In the genomic region with DNA sequence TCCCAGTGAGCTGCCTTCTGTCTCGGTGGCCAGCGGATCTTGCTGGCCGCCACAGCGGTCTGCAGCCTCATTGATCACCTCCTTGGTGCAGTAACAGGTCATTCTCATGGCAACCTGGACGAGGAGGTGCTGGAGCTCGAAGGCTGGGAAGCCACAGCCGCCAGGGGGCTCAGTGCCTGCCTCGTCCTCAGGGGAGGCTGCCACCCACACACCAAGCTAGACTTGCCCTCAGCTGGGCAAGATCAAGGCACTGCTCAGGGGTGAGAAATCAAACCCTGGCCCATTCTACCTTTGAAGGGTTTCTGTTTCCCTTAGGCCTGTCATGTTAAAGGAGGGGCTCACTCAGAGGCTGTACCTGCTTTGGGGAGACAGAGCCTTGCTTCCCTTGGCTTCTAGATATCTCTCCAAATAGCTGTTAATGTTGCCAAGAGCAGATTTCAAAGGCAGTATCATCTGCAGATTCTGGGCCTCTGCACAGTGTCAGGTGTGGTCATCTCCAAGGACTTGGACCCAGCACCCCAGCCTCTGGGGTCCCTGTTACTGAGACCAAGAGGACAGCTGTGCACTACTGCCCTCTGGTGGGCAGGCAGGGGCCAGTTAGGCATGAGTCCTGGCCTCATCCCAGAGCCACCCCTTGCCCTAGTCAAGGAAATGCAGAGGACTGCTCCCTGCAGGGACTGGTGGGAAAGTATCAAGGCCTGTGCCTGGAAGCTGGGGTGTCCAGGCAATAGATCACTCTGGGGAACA, we compare ENCODE assay signal across 9 mouse cellular contexts. TPM values are rescaled to one million over a fixed set of nuclear protein-coding genes. Genes with fewer than 3 reads are reported as not detected.
DNase-seq lines count a peak whose midpoint lies in the region; ATAC-seq and TF ChIP-seq lines count a peak whose summit lies in the region.
"Had no signal": no experiment of that assay in that cellular context is flagged by ENCODE, and none has a peak within 500 bp of the region (broad histone marks: within the 10 kb centered on the region; RNA-seq: fewer than 3 reads in every experiment).

No protein-coding gene starts in this region.

- peak; percentile 19 to 26 for DNase-seq in cerebellum, adult 18-20 months
- DNase-seq in testis, postnatal 14 days (ENCODE audit: low spot score) = no peak

- no peaks in the 10 kb centered on the region for H3K36me3 ChIP-seq in testis, adult 2 months (ENCODE audit: control insufficient read depth, insufficient read depth, low read length)
- no peaks in the 10 kb centered on the region for H3K36me3 ChIP-seq in hindbrain, embryonic 15.5 days
- no peaks in the 10 kb centered on the region for H3K36me3 ChIP-seq in liver, embryonic 12.5 days
- H3K36me3 ChIP-seq: limb, embryonic 13.5 days had no signal

- H3K27me3 ChIP-seq in testis, adult 2 months (ENCODE audit: control insufficient read depth, insufficient read depth, low read length) = no peaks in the 10 kb centered on the region
- H3K27me3 ChIP-seq in hindbrain, embryonic 15.5 days = peaks cover 20% of the 10 kb centered on the region
- H3K27me3 ChIP-seq in liver, embryonic 12.5 days (replicated peaks) = peaks cover 20% of the 10 kb centered on the region

- no peak overlapping the region for H3K4me3 ChIP-seq in testis, adult 2 months (ENCODE audit: control insufficient read depth, low read depth, low read length)
- no peak overlapping the region for H3K4me3 ChIP-seq in hindbrain, embryonic 15.5 days
- no peak overlapping the region for H3K4me3 ChIP-seq in liver, embryonic 12.5 days
- H3K4me3 ChIP-seq in olfactory bulb, adult 2 months (ENCODE audit: insufficient read depth, low read depth, low read length) = no peak overlapping the region
- H3K4me3 ChIP-seq: limb, embryonic 13.5 days had no signal

- TF ChIP-seq CTCF in testis, adult 2 months (IDR thresholded peaks at IDR 0.05; ENCODE audit: control insufficient read depth, insufficient read depth, insufficient replicate concordance, low read depth, low read length) = peak; percentile 67; the same call in 1 of the 2 replicates
- peak; percentile 27; the same call in 1 of the 2 replicates for TF ChIP-seq CTCF in olfactory bulb, adult 2 months (IDR thresholded peaks at IDR 0.05; ENCODE audit: insufficient read depth, low read depth, low read length)

- no peak for TF ChIP-seq POLR2A in testis, adult 2 months (IDR thresholded peaks at IDR 0.05; ENCODE audit: control insufficient read depth, low read depth, low read length)
- TF ChIP-seq POLR2A in olfactory bulb, adult 2 months (IDR thresholded peaks at IDR 0.05; ENCODE audit: insufficient read depth, low read depth, low read length) = no peak

- H3K27ac ChIP-seq in testis, adult 2 months (ENCODE audit: control insufficient read depth, insufficient read depth, low read depth, low read length) = no peak overlapping the region
- no peak overlapping the region for H3K27ac ChIP-seq in hindbrain, embryonic 15.5 days (replicated peaks)
- H3K27ac ChIP-seq in liver, embryonic 12.5 days = no peak overlapping the region
- no peak overlapping the region for H3K27ac ChIP-seq in olfactory bulb, adult 2 months (ENCODE audit: insufficient read depth, low read depth, low read length)
- H3K27ac ChIP-seq: limb, embryonic 13.5 days had no signal

- H3K9me3 ChIP-seq in hindbrain, embryonic 15.5 days = no peaks in the 10 kb centered on the region
- H3K9me3 ChIP-seq in liver, embryonic 12.5 days (replicated peaks) = no peaks in the 10 kb centered on the region
- H3K9me3 ChIP-seq: limb, embryonic 13.5 days had no signal

- no peak overlapping the region for H3K4me2 ChIP-seq in hindbrain, embryonic 15.5 days
- H3K4me2 ChIP-seq in liver, embryonic 12.5 days = no peak overlapping the region
- H3K4me2 ChIP-seq: limb, embryonic 13.5 days had no signal

- 20% methylated on average over 8 of the region's 8 CpGs for WGBS in hindbrain, embryonic 15.5 days
- WGBS in liver, embryonic 12.5 days (ENCODE audit: insufficient replicate concordance) = 25% methylated on average over 8 of the region's 8 CpGs
- WGBS in olfactory bulb, adult 2 months = 39% methylated on average over 8 of the region's 8 CpGs

- no peak for ATAC-seq in cerebellum, adult (ENCODE audit: insufficient number of reproducible peaks, low FRiP score, low TSS enrichment)
- ATAC-seq in erythroblast, adult 5-6 weeks (replicated peaks; ENCODE audit: low FRiP score, poor library complexity, severe bottlenecking) = peak; percentile 54
- peak; percentile 62 for ATAC-seq in hindbrain, embryonic 15.5 days (ENCODE audit: low FRiP score, low read depth)
- peak; percentile 59; the same call in 1 of the 2 replicates for ATAC-seq in liver, embryonic 12.5 days

- H3K9ac ChIP-seq in hindbrain, embryonic 15.5 days = no peak overlapping the region
- H3K9ac ChIP-seq in liver, embryonic 12.5 days = no peak overlapping the region
- H3K9ac ChIP-seq: limb, embryonic 13.5 days had no signal

- no peaks in the 10 kb centered on the region for H3K4me1 ChIP-seq in testis, adult 2 months (ENCODE audit: control insufficient read depth, insufficient read depth, low read length)
- no peaks in the 10 kb centered on the region for H3K4me1 ChIP-seq in hindbrain, embryonic 15.5 days (replicated peaks)
- H3K4me1 ChIP-seq in liver, embryonic 12.5 days = no peaks in the 10 kb centered on the region
- no peaks in the 10 kb centered on the region for H3K4me1 ChIP-seq in olfactory bulb, adult 2 months (ENCODE audit: control insufficient read depth, insufficient read depth, low read length)
- H3K4me1 ChIP-seq: limb, embryonic 13.5 days had no signal

RNA-seq across cellular contexts. Expression of a gene that starts 18.0 kb away (rescaled TPM):
- 29.1 and 30.1 TPM in 2 replicates for polyA plus RNA-seq in testis, adult 2 months (2012; rRNA removed)
- 7.5 and 28.6 TPM in 2 replicates for total RNA-seq in erythroblast, adult 5-6 weeks (2015; ENCODE audit: low replicate concordance)
- 12.5 and 12.9 TPM in 2 replicates for total RNA-seq in erythroblast, adult 5-6 weeks (2017; ENCODE audit: low replicate concordance)
- polyA plus RNA-seq in hindbrain, embryonic 15.5 days (2015; fragmentation: Nextera tagmentation; extraction: Ambion mirVana) = 81.1 and 88.8 TPM in 2 replicates
- 142 and 151 TPM in 2 replicates for polyA plus RNA-seq in liver, embryonic 12.5 days (2016; fragmentation: Nextera tagmentation; extraction: Ambion mirVana)
- polyA plus RNA-seq in olfactory bulb, adult 2 months (2012; ENCODE audit: insufficient read depth, insufficient read length, low replicate concordance, missing spikeins) = not detected in 2 replicates

RNA-seq across cellular contexts. Expression of a gene that starts 18.0 kb away (rescaled TPM):
- polyA plus RNA-seq in testis, adult 2 months (2012; rRNA removed) = 137 and 150 TPM in 2 replicates
- total RNA-seq in erythroblast, adult 5-6 weeks (2015; ENCODE audit: low replicate concordance) = 40.3 and 51.6 TPM in 2 replicates
- 20.6 and 47.0 TPM in 2 replicates for total RNA-seq in erythroblast, adult 5-6 weeks (2017; ENCODE audit: low replicate concordance)
- polyA plus RNA-seq in hindbrain, embryonic 15.5 days (2015; fragmentation: Nextera tagmentation; extraction: Ambion mirVana) = 437 and 439 TPM in 2 replicates
- polyA plus RNA-seq in liver, embryonic 12.5 days (2016; fragmentation: Nextera tagmentation; extraction: Ambion mirVana) = 300 and 310 TPM in 2 replicates
- polyA plus RNA-seq in olfactory bulb, adult 2 months (2012; ENCODE audit: insufficient read depth, insufficient read length, low replicate concordance, missing spikeins) = not detected in 2 replicates

RNA-seq across cellular contexts. Expression of a gene that starts 50.1 kb away (rescaled TPM):
- not detected in 2 replicates for polyA plus RNA-seq in testis, adult 2 months (2012; rRNA removed)
- not detected in 2 replicates for total RNA-seq in erythroblast, adult 5-6 weeks (2015; ENCODE audit: low replicate concordance)
- not detected in 2 replicates for total RNA-seq in erythroblast, adult 5-6 weeks (2017; ENCODE audit: low replicate concordance)
- polyA plus RNA-seq in hindbrain, embryonic 15.5 days (2015; fragmentation: Nextera tagmentation; extraction: Ambion mirVana) = 3.6 and 5.7 TPM in 2 replicates
- polyA plus RNA-seq in liver, embryonic 12.5 days (2016; fragmentation: Nextera tagmentation; extraction: Ambion mirVana) = 0.06 TPM in 1 of 2 replicates, not detected in the other
- not detected in 2 replicates for polyA plus RNA-seq in olfactory bulb, adult 2 months (2012; ENCODE audit: insufficient read depth, insufficient read length, low replicate concordance, missing spikeins)

Comparison
In these comparisons a context has a peak if more than half of its experiments do, and no peak if none do; other contexts are left out.
1. RNA of a gene that starts 18.0 kb away (polyA plus RNA-seq): 142 to 151 TPM in liver, embryonic 12.5 days, 81.1 to 88.8 TPM in hindbrain, embryonic 15.5 days and 29.1 to 30.1 TPM in testis, adult 2 months; not detected in olfactory bulb, adult 2 months; every median in the first group is over 10 times any median in the second.